Mouse (Mus musculus): Measurements from ENCODE around the gene Bnc2. TPM values are rescaled to one million over a fixed set of nuclear protein-coding genes. Genes with fewer than 3 reads are reported as not detected.

The Bnc2 gene
- total and polyA plus RNA-seq, 2 experiments from 2014 or later: 6.4 to 15.5 TPM

- WGBS: 89% methylated on average over 4 of the region's 4 CpGs
- Histone ChIP-seq H3K9me3 (ENCODE audit: low read length) (no peaks in the 10 kb centered on the region), H3K4me1 (ENCODE audit: insufficient read depth, low read length) (no peaks in the 10 kb centered on the region), H3K27ac (no peak overlapping the region), H3K9ac (replicated peaks; ENCODE audit: low read length) (no peak overlapping the region), H3K4me2 (ENCODE audit: low read depth, low read length) (no peak overlapping the region), H3K27me3 (ENCODE audit: insufficient read depth, low read length) (no peaks in the 10 kb centered on the region), H3K36me3 (ENCODE audit: insufficient read depth, low read length) (no peaks in the 10 kb centered on the region), H3K4me3 (ENCODE audit: low read length) (no peak overlapping the region)
- DNase-seq (ENCODE audit: low spot score) (no peak), ATAC-seq (no peak)
- TF ChIP-seq CTCF (IDR thresholded peaks at IDR 0.05; ENCODE audit: low read depth): no peak
Observed at GRCm38 (mm10) chr4:84330509-84330908, 344.6 kb downstream of the Bnc2 start.

DNA sequence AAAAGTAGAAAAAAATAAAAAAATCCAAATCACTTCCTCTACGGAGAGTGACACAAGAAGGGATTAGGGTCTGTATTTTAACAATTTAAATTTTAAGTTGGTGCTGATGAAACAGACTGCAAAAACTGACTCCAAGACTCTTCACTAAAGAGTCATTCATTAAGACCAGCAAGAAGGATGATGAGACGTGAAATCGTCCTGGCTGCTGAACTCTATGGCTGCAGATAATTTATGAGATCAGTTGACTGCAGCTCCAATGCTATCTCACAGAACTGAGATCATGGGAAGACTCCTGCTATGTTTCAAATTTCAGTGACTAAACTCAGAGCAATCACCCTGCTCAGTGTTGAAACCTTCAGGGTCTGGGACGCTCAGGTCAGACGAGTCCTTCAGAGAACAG, 345.4 kb downstream of the Bnc2 start:
- Histone ChIP-seq H3K4me1 (ENCODE audit: insufficient read depth, low read length) (no peaks in the 10 kb centered on the region), H3K27ac (no peak overlapping the region), H3K9me3 (ENCODE audit: low read length) (no peaks in the 10 kb centered on the region), H3K4me2 (ENCODE audit: low read depth, low read length) (no peak overlapping the region), H3K36me3 (ENCODE audit: insufficient read depth, low read length) (no peaks in the 10 kb centered on the region), H3K27me3 (ENCODE audit: insufficient read depth, low read length) (no peaks in the 10 kb centered on the region), H3K9ac (replicated peaks; ENCODE audit: low read length) (no peak overlapping the region), H3K4me3 (ENCODE audit: low read length) (no peak overlapping the region)
- WGBS: 79% methylated on average over 5 of the region's 5 CpGs
- ATAC-seq (no peak), DNase-seq (ENCODE audit: low spot score) (no peak)
- no peak for TF ChIP-seq CTCF (IDR thresholded peaks at IDR 0.05; ENCODE audit: low read depth)

GRCm38 (mm10) chr4:84324371-84324770, 350.7 kb downstream of the Bnc2 start:
- Histone ChIP-seq H3K9me3 (ENCODE audit: low read length) (no peaks in the 10 kb centered on the region), H3K36me3 (ENCODE audit: insufficient read depth, low read length) (no peaks in the 10 kb centered on the region), H3K4me3 (ENCODE audit: low read length) (no peak overlapping the region), H3K4me1 (ENCODE audit: insufficient read depth, low read length) (no peaks in the 10 kb centered on the region), H3K4me2 (ENCODE audit: low read depth, low read length) (no peak overlapping the region), H3K27ac (no peak overlapping the region), H3K27me3 (ENCODE audit: insufficient read depth, low read length) (no peaks in the 10 kb centered on the region), H3K9ac (replicated peaks; ENCODE audit: low read length) (no peak overlapping the region)
- TF ChIP-seq CTCF (IDR thresholded peaks at IDR 0.05; ENCODE audit: low read depth): no peak
- 20% methylated on average over 4 of the region's 4 CpGs for WGBS
- no peak for ATAC-seq
- DNase-seq (ENCODE audit: low spot score): peak; percentile 61

- WGBS: 65% methylated on average over 2 of the region's 2 CpGs
- no peak for ATAC-seq
Observed at GRCm38 (mm10) chr4:84321598-84321997, 353.5 kb downstream of the Bnc2 start.

DNA sequence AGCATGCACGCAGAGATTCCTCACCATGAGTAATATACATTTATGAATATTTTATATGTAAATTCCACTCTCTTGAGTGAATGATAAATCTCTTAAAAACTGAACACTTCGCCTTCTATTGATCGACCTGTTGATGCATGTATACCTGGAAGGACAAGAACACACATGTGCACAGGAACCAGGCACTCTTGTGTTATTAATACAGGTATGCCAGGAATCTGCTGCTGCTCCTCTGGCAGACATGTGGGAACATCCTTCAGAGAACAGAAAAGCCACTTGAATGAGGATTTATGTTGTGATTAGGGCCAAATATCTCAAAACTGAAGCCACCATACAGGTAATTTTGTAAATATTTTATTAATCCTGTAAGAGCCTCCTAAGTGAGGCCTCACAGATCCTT, 357.7 kb downstream of the Bnc2 start:
- Histone ChIP-seq H3K9me3 (ENCODE audit: low read length) (no peaks in the 10 kb centered on the region), H3K27me3 (ENCODE audit: insufficient read depth, low read length) (no peaks in the 10 kb centered on the region), H3K36me3 (ENCODE audit: insufficient read depth, low read length) (no peaks in the 10 kb centered on the region), H3K4me3 (ENCODE audit: low read length) (no peak overlapping the region), H3K27ac (no peak overlapping the region), H3K9ac (replicated peaks; ENCODE audit: low read length) (no peak overlapping the region), H3K4me1 (ENCODE audit: insufficient read depth, low read length) (no peaks in the 10 kb centered on the region), H3K4me2 (ENCODE audit: low read depth, low read length) (no peak overlapping the region)
- ATAC-seq: no peak
- DNase-seq (ENCODE audit: low spot score): no peak
- WGBS: 88% methylated on average over 3 of the region's 3 CpGs
- TF ChIP-seq CTCF (IDR thresholded peaks at IDR 0.05; ENCODE audit: low read depth): no peak

More at GRCm38 (mm10) chr4:84321598-84321997, 353.5 kb downstream of the Bnc2 start:
- Histone ChIP-seq H3K4me2 (ENCODE audit: low read depth, low read length) (no peak overlapping the region), H3K27me3 (ENCODE audit: insufficient read depth, low read length) (no peaks in the 10 kb centered on the region), H3K4me1 (ENCODE audit: insufficient read depth, low read length) (no peaks in the 10 kb centered on the region), H3K9ac (replicated peaks; ENCODE audit: low read length) (no peak overlapping the region), H3K36me3 (ENCODE audit: insufficient read depth, low read length) (no peaks in the 10 kb centered on the region), H3K9me3 (ENCODE audit: low read length) (no peaks in the 10 kb centered on the region), H3K27ac (no peak overlapping the region), H3K4me3 (ENCODE audit: low read length) (no peak overlapping the region)
- no peak for TF ChIP-seq CTCF (IDR thresholded peaks at IDR 0.05; ENCODE audit: low read depth)
- no peak for DNase-seq (ENCODE audit: low spot score)

- no peak overlapping the region for H3K4me2 ChIP-seq (ENCODE audit: low read depth, low read length)
Observed at GRCm38 (mm10) chr4:84311371-84311770, 363.7 kb downstream of the Bnc2 start.

GRCm38 (mm10) chr4:84310851-84311250, 364.2 kb downstream of the Bnc2 start:
- 91% methylated on average over 3 of the region's 3 CpGs for WGBS
- no peak overlapping the region for H3K27ac ChIP-seq

More at GRCm38 (mm10) chr4:84311371-84311770, 363.7 kb downstream of the Bnc2 start:
- 80% methylated on average over 2 of the region's 2 CpGs for WGBS
- Histone ChIP-seq H3K27ac (no peak overlapping the region), H3K36me3 (ENCODE audit: insufficient read depth, low read length) (no peaks in the 10 kb centered on the region), H3K27me3 (ENCODE audit: insufficient read depth, low read length) (no peaks in the 10 kb centered on the region), H3K4me1 (ENCODE audit: insufficient read depth, low read length) (no peaks in the 10 kb centered on the region), H3K4me3 (ENCODE audit: low read length) (no peak overlapping the region), H3K9me3 (ENCODE audit: low read length) (no peaks in the 10 kb centered on the region), H3K9ac (replicated peaks; ENCODE audit: low read length) (no peak overlapping the region)
- ATAC-seq: no peak
- TF ChIP-seq CTCF (IDR thresholded peaks at IDR 0.05; ENCODE audit: low read depth): no peak
- no peak for DNase-seq (ENCODE audit: low spot score)

More at GRCm38 (mm10) chr4:84310851-84311250, 364.2 kb downstream of the Bnc2 start:
- Histone ChIP-seq H3K36me3 (ENCODE audit: insufficient read depth, low read length) (no peaks in the 10 kb centered on the region), H3K9ac (replicated peaks; ENCODE audit: low read length) (no peak overlapping the region), H3K4me3 (ENCODE audit: low read length) (no peak overlapping the region), H3K27me3 (ENCODE audit: insufficient read depth, low read length) (no peaks in the 10 kb centered on the region), H3K4me2 (ENCODE audit: low read depth, low read length) (no peak overlapping the region), H3K4me1 (ENCODE audit: insufficient read depth, low read length) (no peaks in the 10 kb centered on the region), H3K9me3 (ENCODE audit: low read length) (no peaks in the 10 kb centered on the region)
- ATAC-seq: no peak
- no peak for TF ChIP-seq CTCF (IDR thresholded peaks at IDR 0.05; ENCODE audit: low read depth)
- DNase-seq (ENCODE audit: low spot score): no peak

All from hindbrain, postnatal 0 days (tissue).